ENCODE assay signal across 9 mouse cellular contexts in the genomic region with DNA sequence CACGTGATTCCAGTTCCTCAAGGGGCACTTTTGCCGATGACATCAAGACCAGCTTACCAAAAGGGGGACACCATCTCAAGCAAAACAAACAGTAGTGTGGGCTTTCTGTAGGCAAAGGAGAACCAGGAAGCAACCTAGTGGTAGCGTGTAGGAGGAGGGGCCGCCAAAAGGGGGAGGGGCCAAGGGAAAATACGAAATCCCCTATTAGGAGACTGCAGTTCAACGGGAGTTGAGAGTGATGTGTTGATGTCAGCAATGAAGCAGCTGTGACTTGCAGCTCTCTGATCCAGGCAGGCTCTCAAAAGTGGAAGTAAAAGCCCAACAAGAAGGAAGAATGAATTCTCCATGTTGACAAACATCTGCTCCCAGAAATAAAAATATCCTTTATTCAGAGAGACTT. TPM values are rescaled to one million over a fixed set of nuclear protein-coding genes. Genes with fewer than 3 reads are reported as not detected.
A peak's percentile ranks its signal among the peaks of the same experiment; 100 is the strongest.
DNase-seq lines count a peak whose midpoint lies in the region; ATAC-seq and TF ChIP-seq lines count a peak whose summit lies in the region.
"Had no signal": no experiment of that assay in that cellular context is flagged by ENCODE, and none has a peak within 500 bp of the region (broad histone marks: within the 10 kb centered on the region; RNA-seq: fewer than 3 reads in every experiment).

No protein-coding gene starts in this region.

- no peak overlapping the region for H3K9ac ChIP-seq in heart, postnatal 0 days (replicated peaks; ENCODE audit: low read depth, low read length)
- no peak overlapping the region for H3K9ac ChIP-seq in forebrain, embryonic 13.5 days
- H3K9ac ChIP-seq in hindbrain, embryonic 13.5 days, result no peak overlapping the region
- H3K9ac ChIP-seq: midbrain, embryonic 12.5 days had no signal

- no peaks in the 10 kb centered on the region for H3K36me3 ChIP-seq in heart, postnatal 0 days (replicated peaks; ENCODE audit: control insufficient read depth, insufficient read depth, low read length)
- H3K36me3 ChIP-seq in splenic B cell, adult 2 months (ENCODE audit: control insufficient read depth, insufficient read depth, low read length, poor library complexity, severe bottlenecking), result no peaks in the 10 kb centered on the region
- no peaks in the 10 kb centered on the region for H3K36me3 ChIP-seq in forebrain, embryonic 13.5 days (ENCODE audit: poor library complexity, severe bottlenecking)
- H3K36me3 ChIP-seq in hindbrain, embryonic 13.5 days, result no peaks in the 10 kb centered on the region
- H3K36me3 ChIP-seq: midbrain, embryonic 12.5 days had no signal

- 0 out of 2 replicates have a peak, but pooled peaks cover 5% of the 10 kb centered on the region for H3K9me3 ChIP-seq in heart, postnatal 0 days (replicated peaks; ENCODE audit: control insufficient read depth, low read length)
- peaks cover 5% of the 10 kb centered on the region; the same call in 1 of the 2 replicates for H3K9me3 ChIP-seq in forebrain, embryonic 13.5 days (replicated peaks)
- H3K9me3 ChIP-seq in hindbrain, embryonic 13.5 days, result 0 out of 2 replicates have a peak, but pooled peaks cover 5% of the 10 kb centered on the region

- peak overlapping the region; percentile 39 for H3K4me2 ChIP-seq in heart, postnatal 0 days (ENCODE audit: low read depth, low read length)
- H3K4me2 ChIP-seq in forebrain, embryonic 13.5 days, result no peak overlapping the region
- no peak overlapping the region for H3K4me2 ChIP-seq in hindbrain, embryonic 13.5 days
- H3K4me2 ChIP-seq: midbrain, embryonic 12.5 days had no signal

- H3K4me3 ChIP-seq in heart, postnatal 0 days (ENCODE audit: low read depth, low read length), result peak overlapping the region; percentile 8; the same call in 1 of the 2 replicates
- no peak overlapping the region for H3K4me3 ChIP-seq in lung, adult 2 months (replicated peaks; ENCODE audit: extremely low read depth, low read depth, low read length)
- no peak overlapping the region for H3K4me3 ChIP-seq in forebrain, embryonic 13.5 days
- no peak overlapping the region for H3K4me3 ChIP-seq in hindbrain, embryonic 13.5 days
- H3K4me3 ChIP-seq: midbrain, embryonic 12.5 days had no signal

- ATAC-seq in heart, postnatal 0 days (ENCODE audit: insufficient read depth, low read depth), result peak; percentile 62; the same call in 1 of the 2 replicates
- no peak for ATAC-seq in forebrain, embryonic 13.5 days
- ATAC-seq in hindbrain, embryonic 13.5 days (ENCODE audit: low FRiP score), result no peak

- no peaks in the 10 kb centered on the region for H3K4me1 ChIP-seq in heart, postnatal 0 days (ENCODE audit: control insufficient read depth, insufficient read depth)
- peaks cover 2% of the 10 kb centered on the region for H3K4me1 ChIP-seq in lung, adult 2 months (ENCODE audit: control insufficient read depth, insufficient read depth, low read length)
- H3K4me1 ChIP-seq in forebrain, embryonic 13.5 days, result no peaks in the 10 kb centered on the region
- H3K4me1 ChIP-seq in hindbrain, embryonic 13.5 days (replicated peaks), result no peaks in the 10 kb centered on the region; the same call in 1 of the 2 replicates
- H3K4me1 ChIP-seq: midbrain, embryonic 12.5 days had no signal

- 15% methylated on average over 6 of the region's 6 CpGs for WGBS in heart, postnatal 0 days
- 13% methylated on average over 6 of the region's 6 CpGs for WGBS in lung, adult 2 months
- 40% methylated on average over 6 of the region's 6 CpGs for WGBS in forebrain, embryonic 13.5 days
- WGBS in hindbrain, embryonic 13.5 days, result 46% methylated on average over 6 of the region's 6 CpGs

- no peak overlapping the region for H3K27ac ChIP-seq in heart, postnatal 0 days (ENCODE audit: low read depth)
- H3K27ac ChIP-seq in forebrain, embryonic 13.5 days, result no peak overlapping the region
- H3K27ac ChIP-seq in hindbrain, embryonic 13.5 days, result no peak overlapping the region
- H3K27ac ChIP-seq: midbrain, embryonic 12.5 days had no signal

- H3K27me3 ChIP-seq in heart, postnatal 0 days (ENCODE audit: control insufficient read depth, insufficient read depth, low read length), result no peaks in the 10 kb centered on the region
- H3K27me3 ChIP-seq in splenic B cell, adult 2 months (ENCODE audit: control insufficient read depth, insufficient read depth, low read length, poor library complexity, severe bottlenecking), result no peaks in the 10 kb centered on the region
- H3K27me3 ChIP-seq in forebrain, embryonic 13.5 days, result no peaks in the 10 kb centered on the region
- H3K27me3 ChIP-seq in hindbrain, embryonic 13.5 days, result no peaks in the 10 kb centered on the region
- H3K27me3 ChIP-seq: midbrain, embryonic 12.5 days had no signal

- TF ChIP-seq EP300 in heart, postnatal 0 days (IDR thresholded peaks at IDR 0.05; ENCODE audit: low read depth), result no peak

- peak; percentile 29 to 48 for DNase-seq in right cerebral cortex, postnatal 10 days (ENCODE audit: low spot score in 2 of 2)
- no peak for DNase-seq in right cerebral cortex, postnatal 4 days
- DNase-seq in heart, postnatal 0 days (ENCODE audit: low spot score), result peak; percentile 55
- peak; percentile 43 for DNase-seq in lung, adult 2 months
- DNase-seq in splenic B cell, adult 2 months (ENCODE audit: low read depth, low spot score), result peak; percentile 93
- DNase-seq in MN1 (ENCODE audit: low spot score), result no peak

- TF ChIP-seq POLR2A in lung, adult 2 months (IDR thresholded peaks at IDR 0.05; ENCODE audit: borderline replicate concordance, extremely low read depth, low read depth, low read length), result no peak

- no peak for TF ChIP-seq CTCF in heart, postnatal 0 days (IDR thresholded peaks at IDR 0.05; ENCODE audit: low read depth)
- no peak for TF ChIP-seq CTCF in lung, adult 2 months (IDR thresholded peaks at IDR 0.05; ENCODE audit: insufficient read depth, low read length)

RNA-seq across cellular contexts. Expression of a gene that starts 17.7 kb away (rescaled TPM):
- total RNA-seq in heart, postnatal 0 days (2014; rRNA removed; ENCODE audit: low replicate concordance), result not detected in 2 replicates
- not detected in 2 replicates for polyA plus RNA-seq in heart, postnatal 0 days (2015; fragmentation: Nextera tagmentation; extraction: Ambion mirVana)
- 6.0 TPM in 2 replicates for polyA plus RNA-seq in lung, adult 2 months (2012; rRNA removed)
- polyA plus RNA-seq in forebrain, embryonic 13.5 days (2015; fragmentation: Nextera tagmentation; extraction: Ambion mirVana), result not detected in 2 replicates
- polyA plus RNA-seq in hindbrain, embryonic 13.5 days (2015; fragmentation: Nextera tagmentation; extraction: Ambion mirVana), result 0.10 TPM in 1 of 2 replicates, not detected in the other
- polyA plus RNA-seq: midbrain, embryonic 12.5 days had no signal

RNA-seq across cellular contexts. Expression of a gene that starts 25.3 kb away (rescaled TPM):
- 30.9 and 33.9 TPM in 2 replicates for total RNA-seq in heart, postnatal 0 days (2014; rRNA removed; ENCODE audit: low replicate concordance)
- 10.5 and 11.0 TPM in 2 replicates for polyA plus RNA-seq in heart, postnatal 0 days (2015; fragmentation: Nextera tagmentation; extraction: Ambion mirVana)
- polyA plus RNA-seq in lung, adult 2 months (2012; rRNA removed), result 17.4 and 24.2 TPM in 2 replicates
- 28.1 and 30.0 TPM in 2 replicates for polyA plus RNA-seq in forebrain, embryonic 13.5 days (2015; fragmentation: Nextera tagmentation; extraction: Ambion mirVana)
- 26.1 and 28.2 TPM in 2 replicates for polyA plus RNA-seq in hindbrain, embryonic 13.5 days (2015; fragmentation: Nextera tagmentation; extraction: Ambion mirVana)

Comparison
In these comparisons a context has a peak if more than half of its experiments do, and no peak if none do; other contexts are left out.
1. DNase-seq: peak in right cerebral cortex, postnatal 10 days (2 of 2), heart, postnatal 0 days (single experiment), lung, adult 2 months (single experiment) and splenic B cell, adult 2 months (single experiment); none in right cerebral cortex, postnatal 4 days (single experiment) and MN1 (single experiment).